Mouse (Mus musculus) midbrain, embryonic 16.5 days (tissue): ENCODE results near the gene Sox8. TPM values are rescaled to one million over a fixed set of nuclear protein-coding genes. Genes with fewer than 3 reads are reported as not detected.
A peak's percentile ranks its signal among the peaks of the same experiment; 100 is the strongest.

ENCODE experiments used
- ATAC-seq: fragments of 200-750 bp; cut with Nextera tagmentation; 2 replicates; pipeline ENCODE4 v1.8.0; 2017; ENCODE audit warnings: moderate TSS enrichment
- H3K27ac ChIP-seq: fragments of 300-500 bp; sonication (generic); 2 replicates; pipeline ENCODE4 v1.5.1; 2014; ENCODE audit warnings: mild to moderate bottlenecking, low read length, mixed read lengths
- H3K27me3 ChIP-seq: fragments of 300-500 bp; sonication (generic); 2 replicates; pipeline ENCODE4 v1.6.1; 2014; ENCODE audit warnings: low read depth, low read length, mixed read lengths; ENCODE audit not compliant: control insufficient read depth, insufficient read depth
- H3K36me3 ChIP-seq: fragments of 300-500 bp; sonication (generic); 2 replicates; pipeline ENCODE4 v1.6.1; 2014; ENCODE audit warnings: mild to moderate bottlenecking, low read length, moderate library complexity, mixed read lengths; ENCODE audit not compliant: control insufficient read depth, insufficient read depth
- H3K4me1 ChIP-seq: fragments of 300-500 bp; sonication (generic); 2 replicates; pipeline ENCODE4 v1.6.1; 2014; ENCODE audit warnings: mild to moderate bottlenecking, low read length, mixed read lengths; ENCODE audit not compliant: control insufficient read depth, insufficient read depth
- H3K4me2 ChIP-seq: fragments of 300-500 bp; sonication (generic); 2 replicates; pipeline ENCODE4 v1.6.1; 2014; ENCODE audit warnings: mild to moderate bottlenecking, low read length, mixed read lengths
- H3K4me3 ChIP-seq: fragments of 300-500 bp; sonication (generic); 2 replicates; pipeline ENCODE4 v1.5.1; 2014; ENCODE audit warnings: low read depth, mild to moderate bottlenecking, low read length, moderate library complexity, mixed read lengths
- H3K9ac ChIP-seq: fragments of 300-500 bp; sonication (generic); 2 replicates; pipeline ENCODE4 v1.6.1; 2014; ENCODE audit warnings: low read depth, low read length, mixed read lengths
- H3K9me3 ChIP-seq: fragments of 300-500 bp; sonication (generic); replicated peaks from 2 replicates; pipeline ENCODE4 v1.6.1; 2014; ENCODE audit warnings: mild to moderate bottlenecking, low read length, mixed read lengths; ENCODE audit not compliant: control insufficient read depth, poor library complexity, severe bottlenecking
- WGBS: fragments of 180-500 bp; shearing (Covaris S2); extraction: QIAGEN DNeasy Blood & Tissue Kit; methylation state at CpG from one replicate; pipeline ENCODE4 v1.1.7; 2014; 5-methylcytosine and 5-hydroxymethylcytosine counted together
- polyA plus RNA-seq: library from polyadenylated mRNA; unstranded; fragments of >200 nt; fragmentation: Nextera tagmentation; extraction: Ambion mirVana; gene quantifications from 2 replicates; pipeline ENCODE4 v1.2.1, GENCODE M21; 2015

The Sox8 gene
- polyA plus RNA-seq, 1 experiment from 2014 or later: 16.2 TPM

GRCm38 (mm10) chr17:25575208-25575971 lies 4.9 kb upstream of the Sox8 start:
- Histone ChIP-seq H3K36me3 (no peaks in the 10 kb centered on the region), H3K4me2 (no peak overlapping the region), H3K9me3 (no peaks in the 10 kb centered on the region), H3K4me3 (no peak overlapping the region), H3K27ac (no peak overlapping the region), H3K9ac (no peak overlapping the region), H3K27me3 (peaks cover 12% of the 10 kb centered on the region; the same call in 1 of the 2 replicates), H3K4me1 (peaks cover 19% of the 10 kb centered on the region)
- 70% methylated on average over 12 of the region's 12 CpGs for WGBS
- no peak for ATAC-seq

DNA sequence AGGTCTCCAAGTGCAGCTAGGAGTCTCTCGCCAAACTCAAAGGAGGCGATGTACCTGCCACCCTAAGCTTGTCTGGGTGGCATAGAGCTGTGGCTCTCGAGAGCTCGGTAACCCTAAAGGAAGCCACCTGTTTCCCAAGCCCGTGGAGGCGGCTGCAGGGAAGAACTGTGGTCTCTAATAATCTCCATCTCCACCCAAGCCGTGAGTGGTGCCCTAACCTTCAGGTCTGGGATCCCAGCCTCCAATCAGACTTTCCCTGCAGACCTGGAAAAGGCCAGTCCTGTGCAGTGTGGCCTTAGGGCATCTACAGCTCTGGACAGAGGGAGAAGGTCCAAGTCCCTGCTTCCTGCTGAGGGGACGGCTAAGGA lies 951 bp upstream of the Sox8 start:
- H3K4me3 ChIP-seq: peak overlapping the region; percentile 50
- peaks cover 32% of the 10 kb centered on the region for H3K27me3 ChIP-seq
- no peak overlapping the region for H3K27ac ChIP-seq
- no peaks in the 10 kb centered on the region for H3K36me3 ChIP-seq
- no peak for ATAC-seq
- H3K4me1 ChIP-seq: peaks cover 18% of the 10 kb centered on the region
- H3K9ac ChIP-seq: peak overlapping the region; percentile 68
- WGBS: 12% methylated on average over 8 of the region's 8 CpGs
- peak overlapping the region; percentile 96 for H3K4me2 ChIP-seq
- no peaks in the 10 kb centered on the region for H3K9me3 ChIP-seq

GRCm38 (mm10) chr17:25569833-25570647 lies 446 bp downstream of the Sox8 start:
- ATAC-seq: 0 out of 2 replicates have a peak, but pooled peaks have one; percentile 10
- H3K9ac ChIP-seq: peak overlapping the region; percentile 68
- peak overlapping the region; percentile 96 for H3K4me2 ChIP-seq
- no peaks in the 10 kb centered on the region for H3K9me3 ChIP-seq
- H3K27ac ChIP-seq: no peak overlapping the region
- 4% methylated on average over 53 of the region's 54 CpGs for WGBS
- H3K4me3 ChIP-seq: peak overlapping the region; percentile 50
- peaks cover 18% of the 10 kb centered on the region for H3K4me1 ChIP-seq
- H3K27me3 ChIP-seq: peaks cover 32% of the 10 kb centered on the region
- H3K36me3 ChIP-seq: no peaks in the 10 kb centered on the region

DNA sequence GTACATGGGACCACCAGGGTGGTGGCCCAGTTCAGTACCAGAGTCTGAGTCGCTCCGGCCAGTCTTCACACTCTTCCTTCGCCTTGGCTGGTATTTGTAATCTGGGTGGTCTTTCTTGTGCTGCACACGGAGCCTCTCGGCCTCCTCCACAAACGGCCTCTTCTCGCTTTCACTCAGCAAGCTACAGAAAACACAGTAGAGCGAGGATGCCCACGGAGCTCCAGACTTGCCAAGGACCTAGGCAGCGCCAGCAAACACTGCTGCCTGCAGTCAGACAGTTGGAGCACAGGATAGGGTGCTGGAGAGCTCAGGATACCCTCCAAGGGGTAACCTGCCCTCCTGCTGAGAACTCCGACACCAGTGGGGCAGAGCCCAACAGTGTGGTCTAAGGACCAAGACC lies 1.6 kb downstream of the Sox8 start:
- H3K4me2 ChIP-seq: peak overlapping the region; percentile 39
- H3K9me3 ChIP-seq: no peaks in the 10 kb centered on the region
- H3K9ac ChIP-seq: peak overlapping the region; percentile 32; the same call in 1 of the 2 replicates
- peaks cover 32% of the 10 kb centered on the region for H3K27me3 ChIP-seq
- H3K27ac ChIP-seq: 0 out of 2 replicates have a peak overlapping the region, but pooled peaks have one; percentile 18
- no peak for ATAC-seq
- WGBS: 81% methylated on average over 11 of the region's 11 CpGs
- no peaks in the 10 kb centered on the region for H3K36me3 ChIP-seq
- peaks cover 20% of the 10 kb centered on the region for H3K4me1 ChIP-seq
- peak overlapping the region; percentile 50 for H3K4me3 ChIP-seq

DNA sequence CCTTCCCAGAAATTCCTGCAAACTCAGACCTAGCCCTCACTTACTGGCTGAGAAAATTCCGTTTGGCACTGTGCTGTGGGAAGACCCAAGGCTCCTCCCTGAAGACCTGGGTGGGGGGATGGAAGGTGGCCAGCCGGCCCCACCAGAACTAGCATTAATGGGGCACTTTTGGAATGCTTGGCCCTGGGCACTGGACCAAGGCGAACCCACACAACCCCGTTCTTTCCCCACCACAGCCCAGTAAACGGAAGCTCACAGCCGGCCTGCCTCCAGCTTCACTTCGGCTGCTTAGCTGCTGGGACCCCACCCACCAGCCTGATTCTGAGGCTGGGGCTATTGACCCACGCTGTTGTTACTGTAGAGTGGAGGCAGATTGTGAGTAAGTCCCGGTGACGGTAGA lies 2.3 kb downstream of the Sox8 start:
- Histone ChIP-seq H3K27ac (peak overlapping the region; percentile 58), H3K4me3 (peak overlapping the region; percentile 11), H3K9ac (no peak overlapping the region), H3K36me3 (no peaks in the 10 kb centered on the region), H3K4me2 (peak overlapping the region; percentile 39), H3K27me3 (peaks cover 32% of the 10 kb centered on the region), H3K4me1 (peaks cover 20% of the 10 kb centered on the region), H3K9me3 (no peaks in the 10 kb centered on the region)
- 43% methylated on average over 10 of the region's 10 CpGs for WGBS
- no peak for ATAC-seq

- no peak for ATAC-seq
- Histone ChIP-seq H3K4me1 (peaks cover 20% of the 10 kb centered on the region), H3K27me3 (peaks cover 32% of the 10 kb centered on the region), H3K36me3 (no peaks in the 10 kb centered on the region), H3K9me3 (no peaks in the 10 kb centered on the region), H3K4me2 (peak overlapping the region; percentile 39), H3K9ac (peak overlapping the region; percentile 38; the same call in 1 of the 2 replicates), H3K27ac (peak overlapping the region; percentile 68), H3K4me3 (peak overlapping the region; percentile 19)
- WGBS: 22% methylated on average over 14 of the region's 14 CpGs
These were observed 2.7 kb downstream of the Sox8 start for GRCm38 (mm10) chr17:25567745-25568144.

DNA sequence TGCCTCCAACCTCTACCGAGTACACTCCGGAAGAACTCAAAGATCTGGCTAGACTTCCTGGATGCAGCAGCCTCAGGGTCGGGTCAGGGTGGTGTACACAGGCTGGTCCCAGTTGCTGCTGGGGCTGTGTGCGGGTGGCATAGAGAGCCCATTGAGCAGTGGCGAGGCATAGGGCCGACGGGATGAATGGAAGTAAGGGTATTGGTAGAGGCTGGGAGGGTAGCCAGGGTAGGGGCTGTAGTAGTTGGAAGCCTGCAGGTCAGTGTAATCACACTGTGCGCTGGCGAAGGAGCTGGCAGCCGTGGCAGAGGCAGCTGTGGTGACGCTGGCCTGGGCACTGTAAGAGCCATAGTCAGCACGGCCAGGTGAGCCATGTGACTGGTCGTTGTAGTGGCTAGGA lies 3.2 kb downstream of the Sox8 start:
- H3K4me3 ChIP-seq: peak overlapping the region; percentile 19; the same call in 1 of the 2 replicates
- peaks cover 29% of the 10 kb centered on the region for H3K27me3 ChIP-seq
- H3K9ac ChIP-seq: no peak overlapping the region
- H3K9me3 ChIP-seq: no peaks in the 10 kb centered on the region
- ATAC-seq: peak; percentile 22; the same call in 1 of the 2 replicates
- H3K27ac ChIP-seq: no peak overlapping the region; the same call in 1 of the 2 replicates
- H3K36me3 ChIP-seq: no peaks in the 10 kb centered on the region
- 76% methylated on average over 13 of the region's 13 CpGs for WGBS
- peak overlapping the region; percentile 39 for H3K4me2 ChIP-seq
- peaks cover 20% of the 10 kb centered on the region for H3K4me1 ChIP-seq

GRCm38 (mm10) chr17:25565860-25566600 lies 4.5 kb downstream of the Sox8 start:
- 76% methylated on average over 17 of the region's 17 CpGs for WGBS
- no peak overlapping the region for H3K9ac ChIP-seq
- H3K9me3 ChIP-seq: no peaks in the 10 kb centered on the region
- H3K4me2 ChIP-seq: peak overlapping the region; percentile 31
- H3K27me3 ChIP-seq: peaks cover 27% of the 10 kb centered on the region
- H3K4me1 ChIP-seq: peaks cover 24% of the 10 kb centered on the region
- ATAC-seq: no peak
- peak overlapping the region; percentile 56 for H3K27ac ChIP-seq
- H3K36me3 ChIP-seq: no peaks in the 10 kb centered on the region
- 0 out of 2 replicates have a peak overlapping the region, but pooled peaks have one; percentile 1 for H3K4me3 ChIP-seq
